Mouse (Mus musculus) Patski (cell line): ENCODE measurements around the gene Rasgef1b. TPM values are rescaled to one million over a fixed set of nuclear protein-coding genes. Genes with fewer than 3 reads are reported as not detected.

Experiments
- ATAC-seq: fragments of 100-300 bp; one replicate; pipeline ENCODE4 v1.8.0; 2021
- CTCF ChIA-PET: fragments of 350-600 bp; sonication (Branson Sonifier 250); formaldehyde crosslinking; loops from one replicate; lab custom pipeline; 2022; ENCODE audit warnings: inconsistent platforms; lab: Charles Lee
- POLR2A ChIA-PET: fragments of 350-600 bp; sonication (Branson Sonifier 250); formaldehyde crosslinking; loops from one replicate; lab custom pipeline; 2022; ENCODE audit warnings: antibody characterized with exemption, inconsistent platforms; lab: Charles Lee
- DNase-seq: peaks from one replicate; pipeline ENCODE4 v3.0.0-alpha.2; 2011; ENCODE audit warnings: low read depth, low spot score
- H3K27me3 ChIP-seq: fragments of 371-371 bp; one replicate; pipeline ENCODE4 v1.5.1; 2021
- CTCF ChIP-seq: fragments of 100-300 bp; IDR thresholded peaks from one replicate; pipeline ENCODE4 v1.5.1; 2021
- in situ Hi-C: fragments of 300-500 bp; cut with MboI; formaldehyde crosslinking; loops from 3 replicates; pipeline ENCODE4 v1.11.1; 2018; ENCODE audit warnings: low pct_unique_long_range_greater_than_20kb, mixed read lengths
- polyA plus RNA-seq: library from polyadenylated mRNA; unstranded; gene quantifications from one replicate; pipeline ENCODE4 v1.2.3, GENCODE M21; 2021

Gene Rasgef1b
- polyA plus RNA-seq, 1 experiment from 2014 or later, result 1.3 TPM

DNA sequence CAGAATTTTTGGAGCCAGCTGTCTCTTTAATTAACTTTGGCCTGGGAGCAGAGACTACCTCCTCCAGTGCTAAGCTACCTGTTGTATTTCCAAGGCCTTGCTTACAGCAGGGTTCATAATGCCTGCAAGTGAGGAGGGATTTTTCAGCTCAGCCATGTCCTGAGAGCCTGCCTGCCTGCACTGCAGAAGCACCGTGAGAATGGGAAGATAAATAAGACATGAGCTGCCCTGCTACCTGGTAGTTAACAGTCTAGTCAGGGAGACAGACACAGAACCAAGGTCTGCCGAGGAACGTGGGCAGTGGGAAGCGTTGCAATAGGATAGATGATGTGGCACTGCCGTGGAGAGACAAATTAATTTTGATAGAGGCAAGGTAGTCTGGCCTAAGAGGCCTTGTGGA is 277.4 kb downstream of the Rasgef1b start:
- CTCF ChIA-PET, result no interaction called here
- in situ Hi-C loops, result no loop called here
- no peak for TF ChIP-seq CTCF
- POLR2A ChIA-PET, result no interaction called here
- H3K27me3 ChIP-seq, result peaks cover 8% of the 10 kb centered on the region
- ATAC-seq, result no peak
- DNase-seq, result no peak

DNA sequence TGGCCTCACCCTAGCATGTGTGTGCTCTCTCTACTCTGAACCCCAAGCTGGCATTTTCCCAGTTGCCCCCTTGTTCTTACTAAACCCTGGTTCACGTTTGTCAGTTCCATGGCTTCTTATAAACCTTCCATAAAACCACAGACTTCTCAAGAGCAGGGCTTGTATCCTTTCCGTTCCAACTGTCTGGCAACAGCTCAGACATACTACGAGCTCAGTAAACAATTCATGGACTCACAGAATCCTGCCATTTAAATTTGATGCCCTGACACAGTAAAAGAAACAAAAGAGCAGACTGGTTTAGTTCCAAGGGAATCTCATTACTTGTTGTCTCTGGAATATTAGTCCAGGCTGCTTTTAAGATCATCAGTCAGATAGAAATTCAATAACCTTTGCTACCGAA is 277.9 kb downstream of the Rasgef1b start:
- TF ChIP-seq CTCF, result no peak
- no peak for DNase-seq
- peaks cover 8% of the 10 kb centered on the region for H3K27me3 ChIP-seq
- in situ Hi-C loops, result no loop called here
- CTCF ChIA-PET, result no interaction called here
- POLR2A ChIA-PET, result no interaction called here
- ATAC-seq, result no peak

DNA sequence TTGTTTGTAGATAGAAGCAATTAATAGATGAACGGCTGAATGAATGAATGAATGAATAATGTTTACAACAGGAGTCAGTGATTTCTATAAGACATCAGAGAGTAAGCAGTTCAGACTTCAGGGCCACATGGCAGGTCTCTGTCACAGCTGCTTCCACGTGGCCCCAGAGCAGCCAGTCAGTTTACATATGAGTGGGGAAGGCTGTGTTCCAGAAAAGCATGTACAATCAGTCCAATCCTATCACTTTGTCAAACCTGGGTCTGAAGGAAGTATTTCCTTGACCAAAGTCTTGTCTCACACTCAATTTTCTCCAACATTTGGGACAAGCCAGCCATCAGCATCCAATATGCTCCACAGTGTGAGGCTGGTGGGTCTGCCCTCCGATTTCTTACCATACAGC is 278.4 kb downstream of the Rasgef1b start:
- ChIA-PET POLR2A (no interaction called here), CTCF (no interaction called here)
- in situ Hi-C loops, result no loop called here
- no peak for TF ChIP-seq CTCF
- ATAC-seq (no peak), DNase-seq (no peak)
- peaks cover 8% of the 10 kb centered on the region for H3K27me3 ChIP-seq

DNA sequence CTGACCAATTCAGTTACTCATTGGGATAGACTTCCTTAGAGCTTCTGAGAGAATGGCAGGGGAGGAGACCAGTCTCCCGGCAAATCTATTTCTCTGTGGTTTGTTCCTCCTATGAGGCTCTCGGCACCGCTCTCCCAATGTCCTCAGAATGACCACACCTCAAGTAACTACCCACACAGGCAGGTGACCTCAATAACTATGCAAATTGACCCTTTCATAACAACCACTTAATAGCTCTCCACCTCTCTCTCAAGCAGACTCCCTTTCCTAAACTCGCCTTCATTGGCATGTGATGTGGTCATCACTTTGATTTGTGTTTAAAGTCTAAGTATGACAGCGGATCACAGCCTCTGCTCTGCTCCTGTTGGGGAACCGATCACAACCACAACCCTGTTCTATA is 281.4 kb downstream of the Rasgef1b start:
- CTCF ChIA-PET, result no interaction called here
- ATAC-seq, result no peak
- no peak for DNase-seq
- POLR2A ChIA-PET, result no interaction called here
- TF ChIP-seq CTCF, result no peak
- in situ Hi-C loops, result no loop called here
- peaks cover 8% of the 10 kb centered on the region for H3K27me3 ChIP-seq

DNA sequence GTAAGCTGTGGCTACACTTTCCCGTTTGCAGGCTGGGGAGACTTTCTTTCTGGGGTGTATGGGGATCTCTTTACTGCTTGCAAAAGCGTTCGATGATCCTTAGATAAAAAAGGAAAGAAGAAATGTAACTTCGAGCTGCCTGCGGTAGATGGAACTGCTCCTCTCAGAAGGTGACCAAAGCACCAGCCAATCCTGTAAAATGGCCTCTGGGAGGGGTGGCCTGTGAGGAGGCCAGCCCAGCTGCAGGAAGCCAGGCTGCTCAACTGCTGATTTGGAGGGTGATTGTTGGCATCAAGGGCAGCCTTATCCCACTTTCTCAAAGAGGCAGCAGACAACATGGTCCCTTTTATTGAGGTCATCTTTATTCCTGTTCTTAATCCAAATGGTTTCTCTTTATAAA is 283.6 kb downstream of the Rasgef1b start:
- no peak for TF ChIP-seq CTCF
- ATAC-seq (no peak), DNase-seq (no peak)
- POLR2A ChIA-PET, result no interaction called here
- H3K27me3 ChIP-seq, result peaks cover 8% of the 10 kb centered on the region
- in situ Hi-C loops, result no loop called here
- CTCF ChIA-PET, result no interaction called here

DNA sequence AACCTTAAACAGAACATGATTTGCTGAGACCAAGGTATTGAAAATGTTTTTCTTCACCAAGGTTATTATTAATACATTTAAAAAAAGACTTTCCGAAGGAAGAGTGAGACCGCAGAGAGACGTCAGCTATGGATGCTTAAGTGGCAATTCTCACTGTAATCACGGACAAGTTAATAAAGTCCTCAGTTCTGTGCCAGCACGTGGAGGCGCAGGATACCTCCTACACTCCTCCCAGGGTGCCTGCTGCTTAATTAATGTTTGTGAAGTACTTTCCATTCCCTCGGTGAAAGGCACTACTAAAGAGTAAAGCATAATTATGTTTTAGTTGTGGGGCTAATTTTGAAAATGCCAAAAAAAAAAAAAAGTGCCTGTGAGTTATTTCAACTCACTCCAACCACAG is 284.1 kb downstream of the Rasgef1b start:
- ChIA-PET POLR2A (no interaction called here), CTCF (interaction anchor here (1.4 kb wide), 1 partner anchor 18 kb away, joined by 3 read pairs; no protein-coding TSS in a partner anchor)
- DNase-seq (no peak), ATAC-seq (no peak)
- in situ Hi-C loops, result no loop called here
- no peak for TF ChIP-seq CTCF
- peaks cover 8% of the 10 kb centered on the region for H3K27me3 ChIP-seq

DNA sequence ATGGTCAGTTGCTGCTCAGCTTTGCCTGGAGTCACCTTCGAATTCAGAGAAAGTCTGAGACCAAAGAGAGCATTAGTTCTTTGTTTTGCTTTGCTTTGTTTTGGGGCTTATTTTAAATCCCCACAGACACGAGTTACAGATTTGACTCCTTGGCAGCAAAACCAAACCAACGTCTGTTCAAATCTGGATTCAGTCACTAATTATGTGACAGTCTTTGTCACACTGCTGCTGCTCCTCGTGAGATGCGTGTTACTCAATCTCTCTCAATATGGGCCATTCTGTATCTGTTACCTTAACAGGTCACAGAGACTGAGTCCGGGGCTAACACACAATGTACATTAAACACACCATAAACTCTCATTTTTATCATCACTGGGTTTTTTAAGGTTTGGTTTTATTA is 288.8 kb downstream of the Rasgef1b start:
- no peak for TF ChIP-seq CTCF
- DNase-seq, result no peak
- H3K27me3 ChIP-seq, result peaks cover 4% of the 10 kb centered on the region
- ChIA-PET CTCF (no interaction called here), POLR2A (interaction anchor here (0.6 kb wide), 1 partner anchor 234 kb away, joined by 3 read pairs; no protein-coding TSS in a partner anchor)
- in situ Hi-C loops, result no loop called here
- no peak for ATAC-seq

DNA sequence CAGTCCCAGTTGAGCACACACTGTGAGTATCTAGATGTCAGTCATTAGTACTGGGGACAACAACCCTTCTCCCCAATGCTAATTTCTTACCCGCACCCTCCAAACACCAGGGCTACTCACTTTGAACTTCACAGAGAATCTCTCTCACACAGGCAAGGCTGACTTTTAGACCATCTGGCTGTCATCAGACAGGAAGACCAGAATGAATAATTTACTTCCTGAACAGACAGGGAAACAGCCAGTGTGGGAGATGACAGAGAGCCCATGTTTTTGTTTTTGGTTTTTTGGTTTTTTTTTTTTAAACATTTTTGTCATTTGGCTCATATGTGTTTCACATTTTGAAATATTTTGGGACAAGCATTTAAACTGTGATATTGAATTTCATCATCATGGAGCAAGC is 290.3 kb downstream of the Rasgef1b start:
- H3K27me3 ChIP-seq, result peaks cover 4% of the 10 kb centered on the region
- in situ Hi-C loops, result no loop called here
- ChIA-PET POLR2A (no interaction called here), CTCF (no interaction called here)
- DNase-seq (no peak), ATAC-seq (no peak)
- TF ChIP-seq CTCF, result no peak

DNA sequence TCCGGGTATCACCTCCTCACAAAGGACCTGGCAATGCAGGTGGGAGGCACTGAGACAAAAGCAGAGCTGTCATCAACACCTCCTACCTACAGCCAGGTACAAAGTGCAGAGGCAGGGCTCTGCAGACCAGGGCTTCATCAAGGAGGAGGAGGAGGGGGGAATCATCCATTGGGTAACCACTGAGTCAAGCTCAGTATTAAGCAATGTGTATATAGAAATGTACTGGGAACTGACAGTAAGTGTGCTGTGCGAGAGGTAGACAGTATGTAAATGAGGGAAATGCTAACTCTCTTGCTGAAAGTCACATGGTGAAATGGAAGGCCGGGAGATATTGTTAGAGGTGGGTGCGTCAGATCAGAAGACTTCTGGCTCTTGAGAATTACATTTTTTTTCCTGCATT is 294.6 kb downstream of the Rasgef1b start:
- TF ChIP-seq CTCF, result no peak
- DNase-seq (no peak), ATAC-seq (no peak)
- in situ Hi-C loops, result no loop called here
- ChIA-PET POLR2A (no interaction called here), CTCF (interaction anchor here (1.7 kb wide), 1 partner anchor 10 kb away, joined by 3 read pairs; no protein-coding TSS in a partner anchor)
- peaks cover 4% of the 10 kb centered on the region for H3K27me3 ChIP-seq

DNA sequence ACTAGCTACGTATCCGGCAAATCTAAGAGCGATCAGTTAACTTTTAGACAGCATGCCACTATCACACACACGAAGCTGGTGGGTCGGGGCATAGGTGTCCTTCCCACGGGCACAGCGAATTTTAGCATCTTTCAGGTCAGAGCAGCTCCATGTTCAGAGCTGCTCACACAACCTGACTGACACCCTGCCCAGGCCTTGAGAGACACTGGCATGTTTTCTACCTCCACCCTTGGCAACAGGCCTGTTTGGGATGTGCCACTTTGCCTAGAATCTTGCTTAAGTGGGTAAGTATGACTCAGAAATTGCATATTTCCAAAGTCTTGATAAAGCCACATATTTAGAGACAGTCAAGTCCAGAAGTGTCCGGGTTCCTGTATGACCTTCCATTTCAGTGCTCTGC is 296.4 kb downstream of the Rasgef1b start:
- ChIA-PET POLR2A (interaction anchor here (0.6 kb wide), 1 partner anchor 40 kb away, joined by 6 read pairs; no protein-coding TSS in a partner anchor), CTCF (no interaction called here)
- TF ChIP-seq CTCF, result no peak
- DNase-seq (no peak), ATAC-seq (no peak)
- in situ Hi-C loops, result no loop called here
- peaks cover 4% of the 10 kb centered on the region for H3K27me3 ChIP-seq

DNA sequence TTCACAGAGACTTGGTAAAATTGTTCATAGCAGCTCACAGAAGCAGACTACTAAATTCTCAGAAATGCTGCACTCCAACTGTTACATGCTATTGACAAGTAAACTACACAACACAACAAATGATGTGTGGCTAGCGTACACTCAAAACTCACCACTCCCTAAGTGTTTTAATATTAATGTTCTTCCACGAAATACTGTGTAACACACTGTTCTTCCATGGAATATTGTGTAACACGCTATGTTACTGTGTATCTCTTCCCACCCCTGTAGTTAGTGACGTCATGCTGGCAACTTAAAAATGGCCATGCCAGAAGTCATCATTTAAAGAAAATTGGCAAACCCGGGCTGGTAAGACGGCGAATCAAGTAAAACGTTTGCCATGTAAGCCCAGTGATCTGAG is 299.6 kb downstream of the Rasgef1b start:
- TF ChIP-seq CTCF, result no peak
- ATAC-seq (no peak), DNase-seq (no peak)
- POLR2A ChIA-PET, result no interaction called here
- CTCF ChIA-PET, result no interaction called here
- in situ Hi-C loops, result no loop called here
- no peaks in the 10 kb centered on the region for H3K27me3 ChIP-seq

DNA sequence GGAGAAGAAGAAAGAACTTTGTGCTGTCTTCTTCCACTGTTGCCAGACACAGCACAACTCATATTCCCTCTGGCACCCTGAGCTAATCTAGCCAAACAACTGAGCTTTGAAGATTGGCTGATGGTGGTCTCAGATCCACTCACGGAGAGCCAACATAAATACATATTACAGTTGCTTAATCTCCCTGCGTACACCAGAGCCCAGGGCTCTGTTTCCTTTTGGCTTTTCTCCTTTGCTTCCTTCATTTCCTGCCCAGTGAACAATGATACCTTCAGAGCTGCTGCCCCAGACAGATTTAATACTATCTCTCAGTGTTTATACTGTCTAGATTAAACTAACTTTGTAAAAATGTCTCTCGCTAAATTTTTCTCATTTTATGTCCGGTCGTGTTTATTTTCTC is 300.2 kb downstream of the Rasgef1b start:
- ChIA-PET POLR2A (no interaction called here), CTCF (no interaction called here)
- in situ Hi-C loops, result no loop called here
- TF ChIP-seq CTCF, result no peak
- no peaks in the 10 kb centered on the region for H3K27me3 ChIP-seq
- ATAC-seq, result no peak
- DNase-seq, result no peak
